Mouse (Mus musculus) small intestine, adult 2 months (tissue): ENCODE measurements at regions not wholly inside any gene's neighbourhood (a gene's known extent, or its start where the extent isn't known, plus 50 kb on each side); places are given as distances from the start of the nearest gene placed in this dataset.

ENCODE experiments used
- H3K27ac ChIP-seq: fragments of 200-500 bp; 2 replicates; pipeline ENCODE4 v1.5.1; 2012; ENCODE audit warnings: low read depth, low read length, control low read depth, inconsistent platforms; ENCODE audit not compliant: insufficient read depth
- H3K27me3 ChIP-seq: fragments of 200-500 bp; 2 replicates; pipeline ENCODE4 v1.6.1; 2012; ENCODE audit warnings: mild to moderate bottlenecking, moderate library complexity, low read length, inconsistent platforms; ENCODE audit not compliant: control insufficient read depth, insufficient read depth
- H3K36me3 ChIP-seq: fragments of 200-500 bp; 2 replicates; pipeline ENCODE4 v1.6.1; 2012; ENCODE audit warnings: mild to moderate bottlenecking, low read length, control low read depth, inconsistent platforms; ENCODE audit not compliant: control insufficient read depth, insufficient read depth
- H3K4me1 ChIP-seq: fragments of 200-500 bp; 2 replicates; pipeline ENCODE4 v1.6.1; 2012; ENCODE audit warnings: low read length, inconsistent platforms, mixed read lengths; ENCODE audit not compliant: control insufficient read depth, insufficient read depth, insufficient read length
- H3K4me3 ChIP-seq: fragments of 200-500 bp; 2 replicates; pipeline ENCODE4 v1.5.1; 2012; ENCODE audit warnings: low read depth, mild to moderate bottlenecking, control low read depth, inconsistent platforms, low read length, moderate library complexity
- CTCF ChIP-seq: fragments of 200-500 bp; IDR thresholded peaks from 2 replicates; pipeline ENCODE4 v1.5.1; 2012; ENCODE audit warnings: low read depth, mild to moderate bottlenecking, control low read depth, inconsistent platforms, low read length, moderate library complexity, mixed read lengths; ENCODE audit not compliant: insufficient replicate concordance, insufficient read length; ENCODE audit errors: extremely low read depth
- POLR2A ChIP-seq: fragments of 200-500 bp; IDR thresholded peaks from 2 replicates; pipeline ENCODE4 v1.6.1; 2012; ENCODE audit warnings: low read depth, mild to moderate bottlenecking, control low read depth, inconsistent platforms, low read length, moderate library complexity
- WGBS: fragments of 180-500 bp; shearing (Covaris S2); methylation state at CpG from one replicate; pipeline ENCODE4 v1.1.7; 2018; 5-methylcytosine and 5-hydroxymethylcytosine counted together

- no peak overlapping the region for H3K27ac ChIP-seq
- H3K4me3 ChIP-seq, result no peak overlapping the region
- no peaks in the 10 kb centered on the region for H3K27me3 ChIP-seq
- 67% methylated on average over 5 of the region's 5 CpGs for WGBS
- no peaks in the 10 kb centered on the region for H3K36me3 ChIP-seq
- no peaks in the 10 kb centered on the region; the same call in 1 of the 2 replicates for H3K4me1 ChIP-seq
- no peak for TF ChIP-seq CTCF
- no peak for TF ChIP-seq POLR2A
These were observed 54.6 kb downstream of the Gm11733 start for GRCm38 (mm10) chr11:117538732-117539131.

- Histone ChIP-seq H3K27me3 (no peaks in the 10 kb centered on the region), H3K4me1 (no peaks in the 10 kb centered on the region; the same call in 1 of the 2 replicates), H3K4me3 (no peak overlapping the region), H3K36me3 (no peaks in the 10 kb centered on the region), H3K27ac (no peak overlapping the region)
- 52% methylated on average over 5 of the region's 5 CpGs for WGBS
- TF ChIP-seq POLR2A, result no peak
- TF ChIP-seq CTCF, result no peak
These were observed 56.4 kb downstream of the Gm11733 start for GRCm38 (mm10) chr11:117540609-117541008.

GRCm38 (mm10) chr11:117541205-117541884 lies 57.2 kb downstream of the Gm11733 start:
- WGBS, result 15% methylated on average over 6 of the region's 6 CpGs
- Histone ChIP-seq H3K36me3 (no peaks in the 10 kb centered on the region), H3K4me3 (no peak overlapping the region), H3K4me1 (no peaks in the 10 kb centered on the region; the same call in 1 of the 2 replicates), H3K27ac (no peak overlapping the region), H3K27me3 (no peaks in the 10 kb centered on the region)
- no peak for TF ChIP-seq POLR2A
- no peak for TF ChIP-seq CTCF

- WGBS, result 57% methylated on average over 6 of the region's 6 CpGs
- H3K27ac ChIP-seq, result no peak overlapping the region
- H3K4me1 ChIP-seq, result no peaks in the 10 kb centered on the region; the same call in 1 of the 2 replicates
- H3K27me3 ChIP-seq, result no peaks in the 10 kb centered on the region
- no peak overlapping the region for H3K4me3 ChIP-seq
- H3K36me3 ChIP-seq, result no peaks in the 10 kb centered on the region
- TF ChIP-seq CTCF, result no peak
- TF ChIP-seq POLR2A, result no peak
These were observed 59.0 kb downstream of the Gm11733 start for GRCm38 (mm10) chr11:117543191-117543590.

GRCm38 (mm10) chr11:117544507-117544906 lies 60.3 kb downstream of the Gm11733 start:
- Histone ChIP-seq H3K4me3 (no peak overlapping the region), H3K4me1 (no peaks in the 10 kb centered on the region; the same call in 1 of the 2 replicates), H3K27ac (no peak overlapping the region), H3K36me3 (no peaks in the 10 kb centered on the region), H3K27me3 (no peaks in the 10 kb centered on the region)
- 26% methylated on average over 6 of the region's 6 CpGs for WGBS
- TF ChIP-seq CTCF, result no peak
- no peak for TF ChIP-seq POLR2A

GRCm38 (mm10) chr11:117544926-117545325 lies 60.8 kb downstream of the Gm11733 start:
- 64% methylated on average over 3 of the region's 3 CpGs for WGBS
- TF ChIP-seq POLR2A (no peak), CTCF (no peak)
- Histone ChIP-seq H3K27me3 (no peaks in the 10 kb centered on the region), H3K36me3 (no peaks in the 10 kb centered on the region), H3K4me1 (no peaks in the 10 kb centered on the region; the same call in 1 of the 2 replicates), H3K27ac (no peak overlapping the region), H3K4me3 (no peak overlapping the region)

GRCm38 (mm10) chr11:117551926-117552325 lies 67.8 kb downstream of the Gm11733 start:
- WGBS, result 94% methylated on average over 5 of the region's 5 CpGs
- Histone ChIP-seq H3K4me1 (no peaks in the 10 kb centered on the region), H3K27me3 (no peaks in the 10 kb centered on the region), H3K36me3 (no peaks in the 10 kb centered on the region), H3K27ac (no peak overlapping the region), H3K4me3 (no peak overlapping the region)
- TF ChIP-seq POLR2A (no peak), CTCF (no peak)
